Mouse (Mus musculus): ENCODE results near the gene Epha8.
A peak's percentile ranks its signal among the peaks of the same experiment; 100 is the strongest.

Gene Epha8

GRCm38 (mm10) chr4:136954562-136954961, 2.1 kb downstream of the Epha8 start:
- DNase-seq (ENCODE audit: low spot score in 2 of 2): no peak

- no peak for DNase-seq (ENCODE audit: low spot score in 2 of 2)
Measured at GRCm38 (mm10) chr4:136949266-136949989, 7.2 kb downstream of the Epha8 start.

GRCm38 (mm10) chr4:136945397-136945796, 11.2 kb downstream of the Epha8 start:
- DNase-seq (ENCODE audit: low spot score in 2 of 2): no peak

GRCm38 (mm10) chr4:136944558-136945350, 11.9 kb downstream of the Epha8 start:
- no peak for DNase-seq (ENCODE audit: low spot score in 2 of 2)

- no peak for DNase-seq (ENCODE audit: low spot score in 2 of 2)
Measured at GRCm38 (mm10) chr4:136943175-136943574, 13.4 kb downstream of the Epha8 start.

GRCm38 (mm10) chr4:136942761-136943160, 13.9 kb downstream of the Epha8 start:
- no peak for DNase-seq (ENCODE audit: low spot score in 2 of 2)

GRCm38 (mm10) chr4:136937935-136938334, 18.7 kb downstream of the Epha8 start:
- DNase-seq (ENCODE audit: low spot score in 2 of 2): no peak

GRCm38 (mm10) chr4:136937344-136937743, 19.3 kb downstream of the Epha8 start:
- DNase-seq (ENCODE audit: low spot score in 2 of 2): no peak

- DNase-seq (ENCODE audit: low spot score in 2 of 2): no peak
Measured at GRCm38 (mm10) chr4:136934746-136935613, 21.6 kb downstream of the Epha8 start.

GRCm38 (mm10) chr4:136930474-136930873, 26.1 kb downstream of the Epha8 start:
- DNase-seq (ENCODE audit: low spot score in 2 of 2): no peak

- no peak for DNase-seq (ENCODE audit: low spot score in 2 of 2)
Measured at GRCm38 (mm10) chr4:136928928-136929327, 27.7 kb downstream of the Epha8 start.

GRCm38 (mm10) chr4:136925804-136926203, 30.8 kb downstream of the Epha8 start:
- DNase-seq (ENCODE audit: low spot score in 2 of 2): no peak

- DNase-seq (ENCODE audit: low spot score in 2 of 2): peak; percentile 41 to 76
Measured at GRCm38 (mm10) chr4:136924529-136924928, 32.1 kb downstream of the Epha8 start.

- no peak for DNase-seq (ENCODE audit: low spot score in 2 of 2)
Measured at GRCm38 (mm10) chr4:136919526-136919925, 37.1 kb downstream of the Epha8 start.

GRCm38 (mm10) chr4:136918834-136919233, 37.8 kb downstream of the Epha8 start:
- DNase-seq (ENCODE audit: low spot score in 2 of 2): no peak

- no peak for DNase-seq (ENCODE audit: low spot score in 2 of 2)
Measured at GRCm38 (mm10) chr4:136917165-136917524, 39.5 kb downstream of the Epha8 start.

- no peak for DNase-seq (ENCODE audit: low spot score in 2 of 2)
Measured at GRCm38 (mm10) chr4:136916359-136917164, 40.1 kb downstream of the Epha8 start.

GRCm38 (mm10) chr4:136912841-136913240, 43.8 kb downstream of the Epha8 start:
- no peak for DNase-seq (ENCODE audit: low spot score in 2 of 2)

GRCm38 (mm10) chr4:136911804-136912203, 44.8 kb downstream of the Epha8 start:
- DNase-seq (ENCODE audit: low spot score in 2 of 2): no peak

GRCm38 (mm10) chr4:136911211-136911646, 45.4 kb downstream of the Epha8 start:
- no peak for DNase-seq (ENCODE audit: low spot score in 2 of 2)

GRCm38 (mm10) chr4:136907809-136908208, 48.8 kb downstream of the Epha8 start:
- DNase-seq (ENCODE audit: low spot score in 2 of 2): no peak
